Mouse (Mus musculus): ENCODE measurements around the gene Maneal. TPM values are rescaled to one million over a fixed set of nuclear protein-coding genes. Genes with fewer than 3 reads are reported as not detected.

Maneal gene
- total and polyA plus RNA-seq, 3 experiments: 0.08 TPM; not detected in 2

GRCm38 (mm10) chr4:124817803-124818202 lies 44.2 kb downstream of the Maneal start:
- Histone ChIP-seq H3K27ac (ENCODE audit: control insufficient read depth, low read depth, low read length) (no peak overlapping the region), H3K4me3 (ENCODE audit: control insufficient read depth in 1 of 2, insufficient read depth in 1 of 2, low read depth in 2 of 2, low read length in 2 of 2) (no peak overlapping the region), H3K27me3 (ENCODE audit: control insufficient read depth in 1 of 2, insufficient read depth in 2 of 2, low read length in 2 of 2) (no peaks in the 10 kb centered on the region), H3K79me2 (ENCODE audit: control insufficient read depth, insufficient read depth, low read length, poor library complexity) (peaks cover 32% of the 10 kb centered on the region), H3K9ac (ENCODE audit: control insufficient read depth, low read depth, low read length, poor library complexity, severe bottlenecking) (no peak overlapping the region), H3K9me3 (replicated peaks; ENCODE audit: insufficient read depth, low read length) (no peaks in the 10 kb centered on the region), H3K4me1 (ENCODE audit: control insufficient read depth in 1 of 2, insufficient read depth in 2 of 2, low read length in 2 of 2) (peaks cover 0 to 3% of the 10 kb centered on the region in 2 experiments; a peak in 1 of 4 replicates), H3K36me3 (ENCODE audit: control insufficient read depth in 1 of 2, insufficient read depth in 2 of 2, low read length in 2 of 2) (peaks cover 2 to 7% of the 10 kb centered on the region in 2 experiments)
- peak; percentile 86 for DNase-seq (ENCODE audit: low read depth, low spot score)
- TF ChIP-seq ELF1 (IDR thresholded peaks at IDR 0.05; ENCODE audit: low read depth, low read length) (no peak), TBP (IDR thresholded peaks at IDR 0.05; ENCODE audit: low read depth, low read length) (0 out of 2 replicates have a peak, but pooled peaks have one; percentile 17)

- Histone ChIP-seq H3K9ac (ENCODE audit: control insufficient read depth, low read depth, low read length, poor library complexity, severe bottlenecking) (no peak overlapping the region), H3K27ac (ENCODE audit: control insufficient read depth, low read depth, low read length) (no peak overlapping the region), H3K9me3 (replicated peaks; ENCODE audit: insufficient read depth, low read length) (no peaks in the 10 kb centered on the region), H3K36me3 (ENCODE audit: control insufficient read depth in 1 of 2, insufficient read depth in 2 of 2, low read length in 2 of 2) (peaks cover 2 to 13% of the 10 kb centered on the region in 2 experiments), H3K79me2 (ENCODE audit: control insufficient read depth, insufficient read depth, low read length, poor library complexity) (peaks cover 35% of the 10 kb centered on the region), H3K4me1 (ENCODE audit: control insufficient read depth in 1 of 2, insufficient read depth in 2 of 2, low read length in 2 of 2) (peaks cover 0 to 3% of the 10 kb centered on the region in 2 experiments; a peak in 2 of 4 replicates), H3K27me3 (ENCODE audit: control insufficient read depth in 1 of 2, insufficient read depth in 2 of 2, low read length in 2 of 2) (no peaks in the 10 kb centered on the region), H3K4me3 (ENCODE audit: control insufficient read depth in 1 of 2, insufficient read depth in 1 of 2, low read depth in 2 of 2, low read length in 2 of 2) (no peak overlapping the region)
- TF ChIP-seq RCOR1 (IDR thresholded peaks at IDR 0.05; ENCODE audit: low read depth, low read length): no peak
- no peak for TF ChIP-seq MAFK (IDR thresholded peaks at IDR 0.05; ENCODE audit: borderline replicate concordance, low read depth, low read length)
- no peak for TF ChIP-seq ETS1 (IDR thresholded peaks at IDR 0.05; ENCODE audit: low read depth, low read length)
- no peak for TF ChIP-seq POLR2A (IDR thresholded peaks at IDR 0.05; ENCODE audit: control insufficient read depth in 1 of 2, insufficient read depth in 1 of 2, low read depth in 1 of 2, low read length in 2 of 2, poor library complexity in 1 of 2)
- no peak for TF ChIP-seq JUND (IDR thresholded peaks at IDR 0.05; ENCODE audit: low read depth, low read length)
- TF ChIP-seq ZNF384 (IDR thresholded peaks at IDR 0.05; ENCODE audit: low read depth, low read length): no peak
- TF ChIP-seq RAD21 (IDR thresholded peaks at IDR 0.05; ENCODE audit: low read depth, low read length): no peak
- no peak for TF ChIP-seq TAL1 (IDR thresholded peaks at IDR 0.05; ENCODE audit: low read length)
- no peak for TF ChIP-seq POLR2AphosphoS5 (IDR thresholded peaks at IDR 0.05; ENCODE audit: borderline replicate concordance, low read depth, low read length)
- no peak for TF ChIP-seq MXI1 (IDR thresholded peaks at IDR 0.05; ENCODE audit: low read depth, low read length)
- no peak for DNase-seq (ENCODE audit: low read depth, low spot score)
These were observed 46.1 kb downstream of the Maneal start for GRCm38 (mm10) chr4:124815901-124816300.

- Histone ChIP-seq H3K9me3 (replicated peaks; ENCODE audit: insufficient read depth, low read length) (no peaks in the 10 kb centered on the region), H3K4me1 (ENCODE audit: control insufficient read depth in 1 of 2, insufficient read depth in 2 of 2, low read length in 2 of 2) (peaks cover 0 to 22% of the 10 kb centered on the region in 2 experiments), H3K9ac (ENCODE audit: control insufficient read depth, low read depth, low read length, poor library complexity, severe bottlenecking) (no peak overlapping the region), H3K36me3 (ENCODE audit: control insufficient read depth in 1 of 2, insufficient read depth in 2 of 2, low read length in 2 of 2) (peaks cover 12 to 22% of the 10 kb centered on the region in 2 experiments), H3K4me3 (ENCODE audit: control insufficient read depth in 1 of 2, insufficient read depth in 1 of 2, low read depth in 2 of 2, low read length in 2 of 2) (no peak overlapping the region), H3K27me3 (ENCODE audit: control insufficient read depth in 1 of 2, insufficient read depth in 2 of 2, low read length in 2 of 2) (no peaks in the 10 kb centered on the region), H3K79me2 (ENCODE audit: control insufficient read depth, insufficient read depth, low read length, poor library complexity) (peaks cover 49% of the 10 kb centered on the region), H3K27ac (ENCODE audit: control insufficient read depth, low read depth, low read length) (no peak overlapping the region)
- TF ChIP-seq UBTF (IDR thresholded peaks at IDR 0.05; ENCODE audit: borderline replicate concordance, insufficient read depth, low read depth, low read length): no peak
- TF ChIP-seq HCFC1 (IDR thresholded peaks at IDR 0.05; ENCODE audit: low read depth, low read length): no peak
- no peak for TF ChIP-seq MYB (IDR thresholded peaks at IDR 0.05; ENCODE audit: low read depth, low read length)
- TF ChIP-seq ZNF384 (IDR thresholded peaks at IDR 0.05; ENCODE audit: low read depth, low read length): no peak
- no peak for TF ChIP-seq MEF2A (IDR thresholded peaks at IDR 0.05; ENCODE audit: extremely low read depth, insufficient replicate concordance, low read depth, low read length, poor library complexity, severe bottlenecking)
- TF ChIP-seq NRF1 (IDR thresholded peaks at IDR 0.05; ENCODE audit: insufficient read depth, low read depth, low read length, poor library complexity, severe bottlenecking): no peak
- TF ChIP-seq RAD21 (IDR thresholded peaks at IDR 0.05; ENCODE audit: low read depth, low read length): no peak
- TF ChIP-seq ZMIZ1 (IDR thresholded peaks at IDR 0.05; ENCODE audit: low read depth, low read length): no peak
- TF ChIP-seq ETS1 (IDR thresholded peaks at IDR 0.05; ENCODE audit: low read depth, low read length): no peak
- no peak for TF ChIP-seq GABPA (IDR thresholded peaks at IDR 0.05; ENCODE audit: low read depth, low read length)
- no peak for TF ChIP-seq TBP (IDR thresholded peaks at IDR 0.05; ENCODE audit: low read depth, low read length)
- no peak for TF ChIP-seq CHD2 (IDR thresholded peaks at IDR 0.05; ENCODE audit: low read length)
- TF ChIP-seq E2F4 (IDR thresholded peaks at IDR 0.05; ENCODE audit: borderline replicate concordance, low read depth, low read length): no peak
- no peak for TF ChIP-seq POLR2AphosphoS5 (IDR thresholded peaks at IDR 0.05; ENCODE audit: borderline replicate concordance, low read depth, low read length)
- TF ChIP-seq BHLHE40 (IDR thresholded peaks at IDR 0.05; ENCODE audit: borderline replicate concordance, low read depth, low read length): no peak
- no peak for TF ChIP-seq MYC (IDR thresholded peaks at IDR 0.05; ENCODE audit: low read depth, low read length)
- TF ChIP-seq POLR2A (IDR thresholded peaks at IDR 0.05; ENCODE audit: control insufficient read depth in 1 of 2, insufficient read depth in 1 of 2, low read depth in 1 of 2, low read length in 2 of 2, poor library complexity in 1 of 2): no peak
- no peak for DNase-seq (ENCODE audit: low read depth, low spot score)
These were observed 50.5 kb downstream of the Maneal start for GRCm38 (mm10) chr4:124811347-124811975.

All from MEL (cell line).